Mouse (Mus musculus) v-Abl transformed pro-B cells (cell line): ENCODE data around the gene Gm34653.
"Not testable (repeated sequence)": the region's sequence is repeated elsewhere in the genome, so short reads cannot be mapped to it uniquely, and the experiment has no call there.

ENCODE experiments used
- in situ Hi-C, 2 experiments: fragments of 400-800 bp; cut with MboI; formaldehyde crosslinking; loops; one replicate each; pipeline ENCODE4 v1.15.1; 2025; ENCODE audit not compliant: unreplicated experiment in 2 of 2

The Gm34653 gene

DNA sequence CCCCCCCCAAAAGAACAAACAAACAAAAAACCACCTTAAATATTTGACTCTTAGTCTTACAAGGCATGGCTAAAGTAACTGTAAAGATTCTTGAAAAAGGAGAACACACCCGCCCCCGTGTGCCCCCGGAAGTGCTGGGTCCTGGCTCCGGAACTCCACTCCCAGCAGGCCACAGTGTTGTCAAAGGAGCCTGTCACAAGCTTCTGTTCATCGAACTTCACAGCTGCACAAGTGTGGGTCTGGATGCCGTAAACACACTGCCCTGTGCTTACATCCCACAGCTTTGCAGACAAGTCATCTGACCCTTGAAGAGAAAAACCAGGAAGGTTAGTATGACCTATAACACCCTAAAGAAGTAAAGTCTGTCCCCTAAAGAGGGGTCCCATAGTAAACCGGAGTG lies 20.1 kb upstream of the Gm34653 start:
- in situ Hi-C loops = no loop called here

DNA sequence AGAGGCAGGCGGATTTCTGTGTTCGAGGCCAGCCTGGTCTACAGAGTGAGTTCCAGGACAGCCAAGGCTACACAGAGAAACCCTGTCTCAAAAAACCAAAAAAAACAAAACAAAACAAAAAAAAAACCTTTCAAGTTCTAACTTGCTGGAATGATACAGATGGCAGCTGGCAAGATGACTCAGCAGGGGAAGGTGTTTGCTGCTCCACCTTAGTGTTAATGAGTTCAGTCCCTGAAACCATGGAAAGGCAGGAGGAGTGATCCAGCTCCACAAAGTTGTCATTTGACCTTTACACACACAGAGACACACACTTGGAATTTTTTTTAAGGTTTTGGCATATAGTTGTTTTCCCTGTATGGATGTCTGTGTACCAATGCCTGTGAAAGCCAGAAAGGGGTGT lies 16.9 kb upstream of the Gm34653 start:
- in situ Hi-C loops = not testable (repeated sequence)

- in situ Hi-C loops = no loop called here
These were observed 14.3 kb upstream of the Gm34653 start for GRCm38 (mm10) chr2:34818492-34818891.

DNA sequence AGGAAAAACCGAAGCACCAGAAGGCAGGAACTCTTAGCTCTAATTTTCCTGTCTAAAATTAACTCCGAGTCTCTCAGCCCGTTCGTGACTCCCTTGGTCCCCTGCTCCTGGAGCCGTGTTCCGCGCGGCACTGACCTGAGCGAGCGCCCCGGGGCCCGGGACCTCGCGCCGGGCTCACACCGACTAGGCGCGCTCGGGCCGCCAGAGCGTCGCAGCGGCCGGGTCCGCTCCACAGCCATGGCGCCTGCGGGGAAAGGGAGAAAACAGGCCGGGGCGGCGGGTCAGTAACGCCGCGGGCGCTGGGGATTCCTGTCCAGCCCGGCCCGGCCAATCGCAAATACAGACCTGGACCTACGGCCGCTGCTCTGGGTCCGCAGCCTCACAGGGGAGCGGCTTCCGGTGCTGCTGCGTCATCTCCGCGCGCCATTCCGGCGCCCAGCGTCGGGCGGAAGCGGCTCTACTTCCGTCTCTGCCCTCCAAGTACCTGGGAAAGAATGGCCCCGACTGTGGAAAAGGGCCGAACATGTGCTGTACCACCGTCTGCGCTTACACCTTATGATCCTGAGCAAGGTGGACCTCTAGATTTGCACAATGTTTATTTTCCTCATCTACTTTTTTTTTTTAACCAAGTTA lies 6.9 kb upstream of the Gm34653 start, which contains the start of gene Fbxw2:
Gene Fbxw2 (minus strand): TSS at position 485 of the 633 bp plus-strand sequence.
- in situ Hi-C loops = no loop called here

- in situ Hi-C loops = no loop called here
These were observed 6.2 kb upstream of the Gm34653 start for GRCm38 (mm10) chr2:34826460-34827231.

GRCm38 (mm10) chr2:34827591-34827990 lies 5.2 kb upstream of the Gm34653 start:
- in situ Hi-C loops = no loop called here

- in situ Hi-C loops = no loop called here
These were observed 4.8 kb upstream of the Gm34653 start for GRCm38 (mm10) chr2:34828026-34828425.

DNA sequence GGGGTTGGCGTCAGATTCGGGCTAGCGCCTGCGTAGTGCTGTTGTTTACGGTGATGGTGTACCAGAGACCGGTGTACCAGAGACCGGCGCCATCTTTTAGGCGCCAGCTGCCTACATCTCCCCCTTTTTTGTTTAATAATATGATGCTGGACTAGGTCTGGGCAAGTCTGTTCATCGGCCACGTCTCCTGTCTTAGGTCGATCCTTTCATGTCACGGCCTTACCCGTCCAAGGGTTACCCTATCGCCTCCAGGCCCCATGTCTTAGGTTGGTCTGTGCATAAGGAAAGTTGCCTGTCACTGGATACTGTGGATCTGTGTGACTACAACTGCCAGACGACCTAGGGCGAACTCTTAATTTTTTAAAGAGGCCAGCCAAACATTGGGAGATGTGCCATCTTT lies 2.7 kb upstream of the Gm34653 start:
- in situ Hi-C loops = not testable (repeated sequence)

DNA sequence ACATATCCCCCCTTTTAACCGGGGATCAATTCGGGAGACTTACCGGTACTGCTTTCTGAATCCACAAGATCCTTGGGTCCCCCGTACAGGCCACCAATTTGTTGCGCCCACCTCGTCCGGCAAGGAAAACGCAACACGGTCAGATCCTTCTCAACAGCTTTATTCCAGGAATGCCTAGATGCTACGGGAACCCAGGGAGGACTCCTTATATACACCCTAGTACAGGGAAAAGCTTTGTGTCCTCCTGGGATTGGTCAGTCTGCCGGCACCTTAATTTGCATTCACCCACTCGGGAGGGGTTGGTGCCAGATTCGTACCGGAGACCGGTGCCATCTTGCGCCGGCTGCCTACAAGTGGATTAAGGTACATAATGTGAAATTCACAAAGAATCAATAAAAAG lies 817 bp downstream of the Gm34653 start:
- in situ Hi-C loops = no loop called here

GRCm38 (mm10) chr2:34835669-34836068 lies 2.9 kb downstream of the Gm34653 start:
- in situ Hi-C loops = no loop called here

DNA sequence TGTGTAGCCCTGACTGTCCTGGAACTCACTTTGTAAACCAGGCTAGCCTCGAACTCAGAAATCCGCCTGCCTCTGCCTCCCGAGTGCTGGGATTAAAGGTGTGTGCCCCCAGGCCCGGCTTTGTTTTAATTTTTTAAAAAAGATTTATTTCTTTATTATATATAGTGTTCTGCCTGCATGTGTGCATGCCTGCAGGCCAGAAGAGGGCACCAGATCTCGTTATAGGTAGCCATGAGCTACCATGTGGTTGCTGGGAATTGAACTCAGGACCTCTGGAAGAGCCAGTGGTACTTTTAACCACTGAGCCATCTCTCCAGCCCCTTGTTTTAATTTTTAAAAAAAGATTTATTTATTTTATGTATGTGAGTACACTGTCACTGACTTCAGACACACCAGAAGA lies 7.3 kb downstream of the Gm34653 start:
- in situ Hi-C loops = loop anchor here in 1 of 2 experiments (10.0 kb wide), 1 partner anchor 135 kb away; no protein-coding TSS in a partner anchor

- in situ Hi-C loops = loop anchor here in 1 of 2 experiments (10.0 kb wide), 1 partner anchor 133 kb away; no protein-coding TSS in a partner anchor
These were observed 8.9 kb downstream of the Gm34653 start for GRCm38 (mm10) chr2:34841706-34842105.

- in situ Hi-C loops = loop anchor here in 1 of 2 experiments (10.0 kb wide), 1 partner anchor 131 kb away; no protein-coding TSS in a partner anchor
These were observed 10.6 kb downstream of the Gm34653 start for GRCm38 (mm10) chr2:34843211-34843939.

DNA sequence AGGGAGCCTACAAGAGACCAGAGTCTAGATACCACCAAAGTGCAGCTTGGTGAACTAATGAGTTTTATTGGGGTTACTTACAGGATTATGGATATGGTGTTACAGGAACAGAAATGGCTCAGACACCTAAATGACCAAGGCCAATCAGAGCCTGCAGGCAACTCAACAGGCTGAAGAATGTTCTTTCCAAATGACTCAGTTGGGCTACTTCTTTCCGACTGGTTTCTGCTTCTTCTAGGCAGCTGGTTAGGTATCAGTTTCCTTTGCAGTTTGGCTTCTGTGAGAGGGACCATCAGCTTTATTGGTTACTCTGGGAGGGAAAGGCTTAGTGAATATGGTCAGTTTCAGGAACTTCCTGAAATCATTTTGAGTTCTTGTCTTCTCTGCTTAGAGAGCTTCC lies 14.9 kb downstream of the Gm34653 start:
- in situ Hi-C loops = loop anchor here in 1 of 2 experiments (10.0 kb wide), 1 partner anchor 127 kb away; no protein-coding TSS in a partner anchor

- in situ Hi-C loops = loop anchor here in 1 of 2 experiments (25.0 kb wide), 1 partner anchor 107 kb away; the partner anchor contains the start of gene Traf1
These were observed 22.5 kb downstream of the Gm34653 start for GRCm38 (mm10) chr2:34855265-34855664.

DNA sequence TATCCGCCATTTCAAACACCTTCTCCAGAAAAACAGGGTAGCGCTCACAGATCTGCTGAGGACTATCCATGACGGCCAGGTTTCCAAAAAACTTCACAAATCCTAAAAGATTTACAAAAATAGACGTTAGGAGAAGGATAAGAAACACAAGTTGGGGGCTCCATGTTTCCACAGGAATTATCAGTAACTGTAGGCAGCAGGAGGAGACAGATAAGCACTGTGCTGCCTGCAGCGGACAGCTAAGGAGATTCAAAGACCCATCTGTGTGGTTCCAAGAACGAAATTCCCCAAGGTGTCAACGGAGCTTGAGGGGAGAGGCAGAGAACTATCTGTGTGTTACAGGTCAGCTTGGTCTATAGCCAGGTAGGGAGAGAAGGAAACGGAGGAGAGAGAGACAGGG lies 24.9 kb downstream of the Gm34653 start:
- in situ Hi-C loops = loop anchor here in 1 of 2 experiments (25.0 kb wide), 1 partner anchor 105 kb away; the partner anchor contains the start of gene Traf1

- in situ Hi-C loops = loop anchor here (5.0 to 25.0 kb wide), 2 partner anchors 93 kb away; partner anchors contain the start of gene Traf1 (in 2 of the 2)
These were observed 36.9 kb downstream of the Gm34653 start for GRCm38 (mm10) chr2:34869680-34870079.

DNA sequence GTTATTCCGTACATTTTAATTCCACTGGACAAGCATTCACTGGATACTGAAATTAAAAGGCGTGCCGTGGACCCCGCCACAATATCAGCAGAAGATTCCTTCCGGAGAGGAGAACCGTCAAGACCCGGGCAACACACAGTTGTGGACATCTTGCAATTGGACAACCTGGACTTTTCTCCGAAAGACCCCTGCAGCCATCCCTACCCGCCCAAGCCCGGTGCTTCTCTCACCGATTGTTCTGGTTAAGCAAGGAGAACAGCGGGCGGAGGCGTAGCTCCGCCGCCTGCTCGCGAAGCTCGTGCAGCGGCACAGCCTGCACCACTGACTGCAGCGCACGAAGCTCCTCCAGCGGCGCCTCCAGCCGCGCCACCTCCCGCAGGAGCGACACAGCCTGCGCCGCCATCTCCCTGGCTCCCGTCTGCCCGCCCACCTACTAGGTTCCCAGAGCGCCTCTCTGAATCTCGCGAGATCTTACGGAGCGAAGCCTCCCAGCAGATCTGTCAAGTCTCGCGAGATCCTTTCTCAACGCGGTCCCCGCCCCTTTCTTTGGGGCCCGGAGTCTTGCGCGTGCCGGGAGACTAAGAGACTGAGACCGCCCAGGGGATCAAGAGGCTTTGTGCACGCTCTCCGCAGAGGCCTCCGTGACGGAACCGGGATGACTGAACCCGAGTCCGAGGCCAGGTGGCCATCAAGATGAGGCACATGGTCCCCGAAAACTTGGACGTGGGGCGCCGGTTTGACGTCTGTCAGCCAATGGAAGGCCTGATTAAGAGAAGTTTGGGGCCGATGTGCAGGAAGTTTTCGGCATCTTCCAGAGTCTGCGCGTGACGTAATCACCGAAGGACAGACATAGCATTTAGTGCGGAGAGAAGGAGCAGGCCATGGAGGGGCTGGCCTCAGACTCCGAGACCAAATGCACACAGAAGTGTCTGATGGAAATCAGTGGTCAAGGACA lies 38.0 kb downstream of the Gm34653 start:
- in situ Hi-C loops = loop anchor here (5.0 to 25.0 kb wide), 2 partner anchors 92 kb away; partner anchors contain the start of gene Traf1 (in 2 of the 2)

DNA sequence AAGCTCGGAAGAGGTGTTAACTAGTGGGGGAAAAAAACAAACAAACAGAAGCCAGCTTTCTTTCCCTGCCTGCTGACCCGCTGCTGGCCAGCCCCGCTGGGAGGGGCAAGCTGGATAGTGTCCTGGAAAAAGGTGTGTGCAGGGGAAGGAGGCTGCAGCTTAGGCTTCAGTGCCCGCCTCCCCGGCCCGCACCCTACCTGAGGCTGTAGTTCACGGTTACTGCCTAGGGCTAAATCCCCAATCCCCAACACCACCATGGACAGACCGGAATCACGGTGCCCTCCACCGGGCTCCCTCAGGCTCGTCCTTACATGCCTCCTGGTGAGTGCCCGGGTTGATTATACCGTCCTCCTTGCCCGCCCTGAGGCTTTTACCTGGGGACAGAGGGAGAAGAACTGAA lies 41.5 kb downstream of the Gm34653 start, which contains the start of gene Cutal:
Gene Cutal (plus strand): TSS at position 126 of the 400 bp plus-strand sequence.
- in situ Hi-C loops = loop anchor here (5.0 to 25.0 kb wide), 2 partner anchors 88 kb away; partner anchors contain the start of gene Traf1 (in 2 of the 2)
